Mouse (Mus musculus) neural tube, embryonic 11.5 days (tissue): ENCODE measurements around the gene Rasgrp2. TPM values are rescaled to one million over a fixed set of nuclear protein-coding genes. Genes with fewer than 3 reads are reported as not detected.

ENCODE experiments used
- ATAC-seq: fragments of 200-750 bp; cut with Nextera tagmentation; 2 replicates; pipeline ENCODE4 v1.8.0; 2017; ENCODE audit warnings: moderate number of reproducible peaks, mild to moderate bottlenecking, moderate TSS enrichment, moderate library complexity; ENCODE audit not compliant: insufficient read depth, low FRiP score, low TSS enrichment
- DNase-seq: peaks from one replicate; pipeline ENCODE4 v3.0.0-alpha.2; 2015; ENCODE audit warnings: low spot score
- H3K27ac ChIP-seq: fragments of 300-500 bp; sonication (generic); 2 replicates; pipeline ENCODE4 v1.5.1; 2014; ENCODE audit warnings: low read depth, mild to moderate bottlenecking, low read length
- H3K27me3 ChIP-seq: fragments of 300-500 bp; sonication (generic); 2 replicates; pipeline ENCODE4 v1.6.1; 2014; ENCODE audit warnings: mild to moderate bottlenecking, low read length, mixed read lengths; ENCODE audit not compliant: control insufficient read depth, insufficient read depth
- H3K36me3 ChIP-seq: fragments of 300-500 bp; sonication (generic); 2 replicates; pipeline ENCODE4 v1.6.1; 2014; ENCODE audit warnings: mild to moderate bottlenecking, low read length, moderate library complexity, mixed read lengths; ENCODE audit not compliant: control insufficient read depth, insufficient read depth
- H3K4me1 ChIP-seq: fragments of 300-500 bp; sonication (generic); 2 replicates; pipeline ENCODE4 v1.6.1; 2014; ENCODE audit warnings: low read length, mixed read lengths; ENCODE audit not compliant: control insufficient read depth, insufficient read depth
- H3K4me2 ChIP-seq: fragments of 300-500 bp; sonication (generic); 2 replicates; pipeline ENCODE4 v1.6.1; 2014; ENCODE audit warnings: low read depth, mild to moderate bottlenecking, moderate library complexity
- H3K4me3 ChIP-seq: fragments of 300-500 bp; sonication (generic); 2 replicates; pipeline ENCODE4 v1.5.1; 2014; ENCODE audit warnings: low read depth, low read length
- H3K9ac ChIP-seq: fragments of 300-500 bp; sonication (generic); 2 replicates; pipeline ENCODE4 v1.6.1; 2014; ENCODE audit warnings: mild to moderate bottlenecking, low read length
- H3K9me3 ChIP-seq: fragments of 300-500 bp; sonication (generic); 2 replicates; pipeline ENCODE4 v1.6.1; 2016; ENCODE audit warnings: low read length; ENCODE audit not compliant: control insufficient read depth
- WGBS: fragments of 180-500 bp; shearing (Covaris S2); extraction: QIAGEN DNeasy Blood & Tissue Kit; methylation state at CpG from one replicate; pipeline ENCODE4 v1.1.7; 2014; 5-methylcytosine and 5-hydroxymethylcytosine counted together
- polyA plus RNA-seq: library from polyadenylated mRNA; unstranded; fragments of >200 nt; fragmentation: Nextera tagmentation; extraction: Ambion mirVana; gene quantifications from 2 replicates; pipeline ENCODE4 v1.2.1, GENCODE M21; 2014

Gene Rasgrp2
- polyA plus RNA-seq, 1 experiment from 2014 or later: 17.6 TPM

- Histone ChIP-seq H3K4me1 (peaks cover 25% of the 10 kb centered on the region), H3K27ac (peak within 1 kb of the TSS; percentile 69), H3K36me3 (no peaks in the 10 kb centered on the region), H3K9me3 (no peaks in the 10 kb centered on the region), H3K27me3 (peaks cover 19% of the 10 kb centered on the region), H3K4me3 (peak within 1 kb of the TSS; percentile 45), H3K9ac (peak within 1 kb of the TSS; percentile 55), H3K4me2 (peak within 1 kb of the TSS; percentile 71)
- ATAC-seq: peak; percentile 84
- WGBS: 0% methylated on average over 35 of the region's 46 CpGs
- DNase-seq: peak; percentile 93
Measured at GRCm38 (mm10) chr19:6418233-6418879, 19.2 kb downstream of the Rasgrp2 start, which contains the start of gene Nrxn2. Nrxn2 (plus strand) TSS chr19:6418731.

GRCm38 (mm10) chr19:6418984-6419692, 20.0 kb downstream of the Rasgrp2 start:
- H3K27me3 ChIP-seq: peaks cover 21% of the 10 kb centered on the region
- 0 out of 2 replicates have a peak overlapping the region, but pooled peaks have one; percentile 34 for H3K27ac ChIP-seq
- H3K9ac ChIP-seq: peak overlapping the region; percentile 55
- peak overlapping the region; percentile 45 for H3K4me3 ChIP-seq
- DNase-seq (no peak), ATAC-seq (0 out of 2 replicates have a peak, but pooled peaks have one; percentile 22)
- peaks cover 25% of the 10 kb centered on the region for H3K4me1 ChIP-seq
- H3K4me2 ChIP-seq: peak overlapping the region; percentile 71
- 6% methylated on average over 21 of the region's 23 CpGs for WGBS
- H3K9me3 ChIP-seq: no peaks in the 10 kb centered on the region
- no peaks in the 10 kb centered on the region for H3K36me3 ChIP-seq

- Histone ChIP-seq H3K4me1 (peaks cover 25% of the 10 kb centered on the region), H3K36me3 (no peaks in the 10 kb centered on the region), H3K9ac (no peak overlapping the region), H3K27ac (no peak overlapping the region), H3K9me3 (no peaks in the 10 kb centered on the region), H3K4me2 (peak overlapping the region; percentile 71), H3K27me3 (peaks cover 21% of the 10 kb centered on the region), H3K4me3 (peak overlapping the region; percentile 45)
- DNase-seq (no peak), ATAC-seq (no peak)
- 57% methylated on average over 9 of the region's 9 CpGs for WGBS
Measured at GRCm38 (mm10) chr19:6419805-6420310, 20.7 kb downstream of the Rasgrp2 start.

GRCm38 (mm10) chr19:6420481-6421210, 21.5 kb downstream of the Rasgrp2 start:
- H3K4me1 ChIP-seq: peaks cover 18% of the 10 kb centered on the region
- H3K27me3 ChIP-seq: peaks cover 21% of the 10 kb centered on the region
- H3K4me3 ChIP-seq: peak overlapping the region; percentile 45; the same call in 1 of the 2 replicates
- WGBS: 53% methylated on average over 19 of the region's 19 CpGs
- DNase-seq (no peak), ATAC-seq (no peak)
- no peaks in the 10 kb centered on the region for H3K9me3 ChIP-seq
- no peak overlapping the region for H3K27ac ChIP-seq
- no peaks in the 10 kb centered on the region for H3K36me3 ChIP-seq
- no peak overlapping the region for H3K4me2 ChIP-seq
- H3K9ac ChIP-seq: no peak overlapping the region

- Histone ChIP-seq H3K27ac (no peak overlapping the region), H3K4me1 (peaks cover 13% of the 10 kb centered on the region), H3K36me3 (no peaks in the 10 kb centered on the region), H3K27me3 (peaks cover 27% of the 10 kb centered on the region), H3K9ac (no peak overlapping the region), H3K4me2 (no peak overlapping the region), H3K9me3 (no peaks in the 10 kb centered on the region), H3K4me3 (no peak overlapping the region)
- ATAC-seq (no peak), DNase-seq (no peak)
- 79% methylated on average over 9 of the region's 9 CpGs for WGBS
Measured at GRCm38 (mm10) chr19:6421211-6421590, 22.1 kb downstream of the Rasgrp2 start.

- no peak overlapping the region for H3K4me3 ChIP-seq
- no peaks in the 10 kb centered on the region for H3K36me3 ChIP-seq
- H3K4me2 ChIP-seq: no peak overlapping the region
- ATAC-seq (no peak), DNase-seq (no peak)
- peaks cover 35% of the 10 kb centered on the region for H3K27me3 ChIP-seq
- no peak overlapping the region for H3K9ac ChIP-seq
- peaks cover 5% of the 10 kb centered on the region for H3K4me1 ChIP-seq
- H3K9me3 ChIP-seq: no peaks in the 10 kb centered on the region
- 72% methylated on average over 7 of the region's 7 CpGs for WGBS
- H3K27ac ChIP-seq: no peak overlapping the region
Measured at GRCm38 (mm10) chr19:6422014-6422413, 22.9 kb downstream of the Rasgrp2 start.

- WGBS: 92% methylated on average over 16 of the region's 16 CpGs
- H3K4me1 ChIP-seq: peaks cover 2% of the 10 kb centered on the region
- H3K4me2 ChIP-seq: no peak overlapping the region
Measured at GRCm38 (mm10) chr19:6423241-6423640, 24.1 kb downstream of the Rasgrp2 start.

GRCm38 (mm10) chr19:6424137-6424881, 25.2 kb downstream of the Rasgrp2 start:
- H3K4me2 ChIP-seq: no peak overlapping the region
- 69% methylated on average over 8 of the region's 8 CpGs for WGBS
- H3K36me3 ChIP-seq: no peaks in the 10 kb centered on the region
- ATAC-seq: no peak
- no peak overlapping the region for H3K27ac ChIP-seq
- H3K4me1 ChIP-seq: peaks cover 11% of the 10 kb centered on the region
- H3K9me3 ChIP-seq: no peaks in the 10 kb centered on the region
- no peak for DNase-seq
- peaks cover 58% of the 10 kb centered on the region for H3K27me3 ChIP-seq
- no peak overlapping the region for H3K9ac ChIP-seq
- H3K4me3 ChIP-seq: no peak overlapping the region

More at GRCm38 (mm10) chr19:6423241-6423640, 24.1 kb downstream of the Rasgrp2 start:
- DNase-seq: no peak
- H3K36me3 ChIP-seq: no peaks in the 10 kb centered on the region
- ATAC-seq: no peak
- H3K9ac ChIP-seq: no peak overlapping the region
- H3K27me3 ChIP-seq: peaks cover 47% of the 10 kb centered on the region
- H3K27ac ChIP-seq: no peak overlapping the region
- H3K9me3 ChIP-seq: no peaks in the 10 kb centered on the region
- H3K4me3 ChIP-seq: no peak overlapping the region
